Mouse (Mus musculus) liver, adult 2 months (tissue): ENCODE measurements around the gene Dph6.

ENCODE experiments used
- CTCF ChIP-seq: fragments of 200-500 bp; IDR thresholded peaks from 2 replicates; pipeline ENCODE4 v1.5.1; 2011; ENCODE audit warnings: low read depth, low read length, control low read depth
- POLR2A ChIP-seq: fragments of 200-500 bp; IDR thresholded peaks from 2 replicates; pipeline ENCODE4 v1.6.1; 2011; ENCODE audit warnings: low read length, control low read depth; ENCODE audit not compliant: insufficient read depth; ENCODE audit errors: extremely low read depth

DNA sequence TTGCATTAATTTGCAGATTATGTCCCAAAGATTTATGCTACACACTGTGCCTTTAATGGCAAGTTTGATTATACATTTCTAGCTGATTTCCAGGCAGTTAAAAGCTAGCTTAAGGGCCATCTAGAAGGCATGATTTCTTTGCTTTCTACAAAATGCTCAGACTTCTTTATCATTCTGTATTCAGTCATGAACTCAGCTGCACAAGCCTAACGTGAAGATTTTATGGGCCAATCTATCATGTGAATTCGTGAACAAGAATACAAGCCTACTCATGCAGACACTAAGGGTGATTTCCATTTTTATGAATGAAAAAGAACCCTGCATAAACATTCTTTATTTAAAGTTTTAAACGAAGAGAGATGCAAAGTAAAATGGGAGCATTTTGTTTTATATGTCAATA lies 162.4 kb downstream of the Dph6 start:
- TF ChIP-seq CTCF (no peak), POLR2A (no peak)
